Mouse (Mus musculus) kidney, postnatal 0 days (tissue): Measurements from ENCODE around the gene Kcnmb1. TPM values are rescaled to one million over a fixed set of nuclear protein-coding genes. Genes with fewer than 3 reads are reported as not detected.
A peak's percentile ranks its signal among the peaks of the same experiment; 100 is the strongest.

Experiments used
- ATAC-seq: fragments of 200-750 bp; cut with Nextera tagmentation; replicated peaks from 2 replicates; pipeline ENCODE4 v1.8.0; 2017; ENCODE audit warnings: low read depth, moderate number of reproducible peaks, moderate TSS enrichment, moderate library complexity; ENCODE audit not compliant: low FRiP score
- DNase-seq: peaks from one replicate; pipeline ENCODE4 v3.0.0-alpha.2; 2016; ENCODE audit warnings: low spot score
- H3K27ac ChIP-seq: fragments of 300-500 bp; sonication (generic); 2 replicates; pipeline ENCODE4 v1.5.1; 2014; ENCODE audit warnings: mild to moderate bottlenecking
- H3K27me3 ChIP-seq: fragments of 300-500 bp; sonication (generic); 2 replicates; pipeline ENCODE4 v1.6.1; 2014; ENCODE audit warnings: low read length, mixed read lengths; ENCODE audit not compliant: insufficient read depth
- H3K36me3 ChIP-seq: fragments of 300-500 bp; sonication (generic); 2 replicates; pipeline ENCODE4 v1.6.1; 2014; ENCODE audit warnings: low read length, mixed read lengths; ENCODE audit not compliant: insufficient read depth
- H3K4me1 ChIP-seq: fragments of 300-500 bp; sonication (generic); replicated peaks from 2 replicates; pipeline ENCODE4 v1.6.1; 2014; ENCODE audit warnings: antibody characterized with exemption, low read length, mixed read lengths; ENCODE audit not compliant: insufficient read depth
- H3K4me2 ChIP-seq: fragments of 300-500 bp; sonication (generic); 2 replicates; pipeline ENCODE4 v1.6.1; 2014; ENCODE audit warnings: mild to moderate bottlenecking, low read length, moderate library complexity, mixed read lengths
- H3K4me3 ChIP-seq: fragments of 300-500 bp; sonication (generic); replicated peaks from 2 replicates; pipeline ENCODE4 v1.5.1; 2014; ENCODE audit warnings: low read depth, low read length
- H3K9ac ChIP-seq: fragments of 300-500 bp; sonication (generic); 2 replicates; pipeline ENCODE4 v1.6.1; 2014; ENCODE audit warnings: low read depth, low read length
- H3K9me3 ChIP-seq: fragments of 300-500 bp; sonication (generic); replicated peaks from 2 replicates; pipeline ENCODE4 v1.6.1; 2016; ENCODE audit warnings: low read length, inconsistent platforms, mixed read lengths
- CTCF ChIP-seq: IDR thresholded peaks from 2 replicates; pipeline ENCODE4 v1.5.1; 2016; ENCODE audit warnings: antibody characterized with exemption, low read depth, mild to moderate bottlenecking, moderate library complexity
- WGBS: fragments of 180-500 bp; shearing (Covaris S2); extraction: QIAGEN DNeasy Blood & Tissue Kit; methylation state at CpG from one replicate; pipeline ENCODE4 v1.1.7; 2014; 5-methylcytosine and 5-hydroxymethylcytosine counted together
- polyA plus RNA-seq: library from polyadenylated mRNA; unstranded; fragments of >200 nt; fragmentation: Nextera tagmentation; extraction: Ambion mirVana; gene quantifications from 2 replicates; pipeline ENCODE4 v1.2.1, GENCODE M21; 2015

Gene Kcnmb1
- polyA plus RNA-seq, 1 experiment from 2014 or later, result 0.54 TPM

- no peak overlapping the region for H3K27ac ChIP-seq
- no peak overlapping the region for H3K9ac ChIP-seq
- H3K4me2 ChIP-seq, result no peak overlapping the region
- no peaks in the 10 kb centered on the region for H3K4me1 ChIP-seq
- no peaks in the 10 kb centered on the region for H3K36me3 ChIP-seq
- DNase-seq (no peak), ATAC-seq (no peak)
- no peak for TF ChIP-seq CTCF
- no peaks in the 10 kb centered on the region for H3K27me3 ChIP-seq
- H3K4me3 ChIP-seq, result no peak overlapping the region
- no peaks in the 10 kb centered on the region for H3K9me3 ChIP-seq
- WGBS, result 85% methylated on average over 8 of the region's 8 CpGs
Measured at GRCm38 (mm10) chr11:33951684-33952625, 10.9 kb upstream of the Kcnmb1 start.

GRCm38 (mm10) chr11:33955982-33956381 lies 6.8 kb upstream of the Kcnmb1 start:
- Histone ChIP-seq H3K27ac (no peak overlapping the region), H3K9me3 (no peaks in the 10 kb centered on the region), H3K4me3 (no peak overlapping the region), H3K9ac (no peak overlapping the region), H3K4me2 (no peak overlapping the region), H3K27me3 (no peaks in the 10 kb centered on the region), H3K36me3 (no peaks in the 10 kb centered on the region), H3K4me1 (no peaks in the 10 kb centered on the region)
- no peak for TF ChIP-seq CTCF
- DNase-seq (no peak), ATAC-seq (no peak)
- WGBS, result 62% methylated on average over 4 of the region's 4 CpGs

GRCm38 (mm10) chr11:33956623-33957022 lies 6.2 kb upstream of the Kcnmb1 start:
- Histone ChIP-seq H3K4me1 (no peaks in the 10 kb centered on the region), H3K4me2 (no peak overlapping the region), H3K27ac (no peak overlapping the region), H3K9me3 (no peaks in the 10 kb centered on the region), H3K36me3 (no peaks in the 10 kb centered on the region), H3K27me3 (no peaks in the 10 kb centered on the region), H3K9ac (no peak overlapping the region), H3K4me3 (no peak overlapping the region)
- no peak for TF ChIP-seq CTCF
- WGBS, result 88% methylated on average over 5 of the region's 5 CpGs
- DNase-seq (no peak), ATAC-seq (no peak)

GRCm38 (mm10) chr11:33957595-33957994 lies 5.2 kb upstream of the Kcnmb1 start:
- Histone ChIP-seq H3K4me1 (no peaks in the 10 kb centered on the region), H3K9me3 (no peaks in the 10 kb centered on the region), H3K9ac (no peak overlapping the region), H3K27ac (no peak overlapping the region), H3K36me3 (no peaks in the 10 kb centered on the region), H3K4me3 (no peak overlapping the region), H3K27me3 (no peaks in the 10 kb centered on the region), H3K4me2 (no peak overlapping the region)
- DNase-seq (no peak), ATAC-seq (no peak)
- no peak for TF ChIP-seq CTCF
- 73% methylated on average over 6 of the region's 6 CpGs for WGBS

GRCm38 (mm10) chr11:33958713-33959112 lies 4.1 kb upstream of the Kcnmb1 start:
- DNase-seq (peak; percentile 18), ATAC-seq (no peak)
- no peak overlapping the region for H3K4me3 ChIP-seq
- H3K27me3 ChIP-seq, result no peaks in the 10 kb centered on the region
- WGBS, result 86% methylated on average over 8 of the region's 8 CpGs
- no peaks in the 10 kb centered on the region for H3K36me3 ChIP-seq
- H3K9ac ChIP-seq, result no peak overlapping the region
- H3K4me1 ChIP-seq, result no peaks in the 10 kb centered on the region
- no peak overlapping the region for H3K4me2 ChIP-seq
- no peaks in the 10 kb centered on the region for H3K9me3 ChIP-seq
- peak; percentile 61 for TF ChIP-seq CTCF
- H3K27ac ChIP-seq, result no peak overlapping the region

GRCm38 (mm10) chr11:33962178-33962577 lies 635 bp upstream of the Kcnmb1 start:
- Histone ChIP-seq H3K9ac (no peak overlapping the region), H3K36me3 (no peaks in the 10 kb centered on the region), H3K4me2 (no peak overlapping the region), H3K4me3 (no peak overlapping the region), H3K27ac (no peak overlapping the region), H3K4me1 (no peaks in the 10 kb centered on the region), H3K27me3 (no peaks in the 10 kb centered on the region), H3K9me3 (no peaks in the 10 kb centered on the region)
- no peak for ATAC-seq
- no peak for DNase-seq
- TF ChIP-seq CTCF, result no peak
- WGBS, result 45% methylated on average over 7 of the region's 7 CpGs
